Mouse (Mus musculus) forebrain, postnatal 0 days (tissue): ENCODE results near the gene Rapgef3. TPM values are rescaled to one million over a fixed set of nuclear protein-coding genes. Genes with fewer than 3 reads are reported as not detected.

ENCODE experiments used
- ATAC-seq: fragments of 200-750 bp; cut with Nextera tagmentation; 2 replicates; pipeline ENCODE4 v1.8.0; 2017; ENCODE audit warnings: mild to moderate bottlenecking, moderate library complexity
- DNase-seq: peaks from one replicate; pipeline ENCODE4 v3.0.0-alpha.2; 2015
- H3K27ac ChIP-seq: fragments of 300-500 bp; sonication (generic); 2 replicates; pipeline ENCODE4 v1.5.1; 2014; ENCODE audit warnings: low read depth, mild to moderate bottlenecking, antibody characterized with exemption, low read length, moderate library complexity, mixed read lengths
- H3K27me3 ChIP-seq: fragments of 300-500 bp; sonication (generic); 2 replicates; pipeline ENCODE4 v1.6.1; 2014; ENCODE audit warnings: mild to moderate bottlenecking, low read length, mixed read lengths; ENCODE audit not compliant: insufficient read depth
- H3K36me3 ChIP-seq: fragments of 300-500 bp; sonication (generic); 2 replicates; pipeline ENCODE4 v1.6.1; 2014; ENCODE audit warnings: mild to moderate bottlenecking, moderate library complexity; ENCODE audit not compliant: insufficient read depth
- H3K4me1 ChIP-seq: fragments of 300-500 bp; sonication (generic); 2 replicates; pipeline ENCODE4 v1.6.1; 2014; ENCODE audit warnings: antibody characterized with exemption; ENCODE audit not compliant: insufficient read depth
- H3K4me2 ChIP-seq: fragments of 300-500 bp; sonication (generic); 2 replicates; pipeline ENCODE4 v1.6.1; 2014; ENCODE audit warnings: low read depth, mild to moderate bottlenecking, moderate library complexity
- H3K4me3 ChIP-seq: fragments of 300-500 bp; sonication (generic); 2 replicates; pipeline ENCODE4 v1.5.1; 2014; ENCODE audit warnings: low read depth, low read length, mixed read lengths
- H3K9ac ChIP-seq: fragments of 300-500 bp; sonication (generic); 2 replicates; pipeline ENCODE4 v1.6.1; 2014; ENCODE audit warnings: mild to moderate bottlenecking
- H3K9me3 ChIP-seq: fragments of 300-500 bp; sonication (generic); 2 replicates; pipeline ENCODE4 v1.6.1; 2016; ENCODE audit warnings: low read length
- CTCF ChIP-seq: sonication (generic); IDR thresholded peaks from 2 replicates; pipeline ENCODE4 v1.5.1; 2016; ENCODE audit warnings: antibody characterized with exemption, control low read depth, low read depth
- WGBS: fragments of 180-500 bp; shearing (Covaris S2); extraction: QIAGEN DNeasy Blood & Tissue Kit; methylation state at CpG from one replicate; pipeline ENCODE4 v1.1.7; 2014; 5-methylcytosine and 5-hydroxymethylcytosine counted together
- polyA plus RNA-seq: library from polyadenylated mRNA; unstranded; fragments of >200 nt; fragmentation: Nextera tagmentation; extraction: Ambion mirVana; gene quantifications from 2 replicates; pipeline ENCODE4 v1.2.1, GENCODE M21; 2015
- total RNA-seq: library from RNA; depleted of rRNA; stranded (reverse); fragments of >200 nt; gene quantifications from 2 replicates; pipeline ENCODE4 v1.2.3, GENCODE M21; 2014

The Rapgef3 gene
- total and polyA plus RNA-seq, 2 experiments from 2014 or later, result 8.7 to 16.6 TPM

DNA sequence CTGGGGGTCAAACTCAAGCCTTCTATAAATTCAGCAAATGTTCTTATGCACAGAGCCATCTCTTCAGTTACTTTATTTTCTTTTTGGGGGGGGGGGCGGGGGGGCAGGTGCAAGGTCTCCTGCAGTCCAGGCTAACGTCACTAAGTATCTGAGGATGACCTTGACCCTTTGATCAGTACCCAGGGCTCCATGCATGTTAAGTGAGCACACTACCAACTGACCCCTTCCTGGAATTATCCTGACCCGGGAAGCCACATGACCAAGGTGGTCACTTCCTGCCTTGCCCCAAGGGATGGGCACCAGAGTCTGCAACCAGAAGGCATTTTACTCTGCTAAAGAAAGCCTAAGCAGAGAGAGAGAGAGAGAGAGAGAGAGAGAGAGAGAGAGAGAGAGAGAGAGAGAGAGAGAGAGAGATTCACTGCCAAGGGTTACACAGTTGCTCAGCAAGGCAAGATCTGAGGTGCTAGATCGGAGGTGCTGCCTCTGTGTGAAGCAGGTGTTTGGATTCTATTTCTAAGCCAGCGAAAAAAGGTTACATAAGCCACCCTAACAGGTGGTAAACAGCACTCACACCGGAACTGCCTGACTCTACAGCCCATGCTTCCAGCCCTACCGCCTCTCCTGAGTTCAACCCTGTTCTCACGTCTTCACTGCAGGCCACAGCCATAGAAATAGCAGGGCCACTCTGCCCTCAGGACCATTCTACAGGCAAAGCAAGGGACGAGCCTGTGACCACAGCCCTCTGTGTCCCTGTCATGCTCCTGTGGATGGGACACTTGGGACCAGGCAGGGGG, 4.3 kb downstream of the Rapgef3 start:
- H3K4me1 ChIP-seq, result peaks cover 13% of the 10 kb centered on the region; the same call in 1 of the 2 replicates
- H3K4me2 ChIP-seq, result no peak overlapping the region
- 66% methylated on average over 9 of the region's 9 CpGs for WGBS
- no peaks in the 10 kb centered on the region for H3K9me3 ChIP-seq
- no peaks in the 10 kb centered on the region for H3K27me3 ChIP-seq
- no peak overlapping the region for H3K27ac ChIP-seq
- DNase-seq (no peak), ATAC-seq (no peak)
- no peak overlapping the region for H3K4me3 ChIP-seq
- peaks cover 8% of the 10 kb centered on the region for H3K36me3 ChIP-seq
- TF ChIP-seq CTCF, result no peak
- H3K9ac ChIP-seq, result no peak overlapping the region

DNA sequence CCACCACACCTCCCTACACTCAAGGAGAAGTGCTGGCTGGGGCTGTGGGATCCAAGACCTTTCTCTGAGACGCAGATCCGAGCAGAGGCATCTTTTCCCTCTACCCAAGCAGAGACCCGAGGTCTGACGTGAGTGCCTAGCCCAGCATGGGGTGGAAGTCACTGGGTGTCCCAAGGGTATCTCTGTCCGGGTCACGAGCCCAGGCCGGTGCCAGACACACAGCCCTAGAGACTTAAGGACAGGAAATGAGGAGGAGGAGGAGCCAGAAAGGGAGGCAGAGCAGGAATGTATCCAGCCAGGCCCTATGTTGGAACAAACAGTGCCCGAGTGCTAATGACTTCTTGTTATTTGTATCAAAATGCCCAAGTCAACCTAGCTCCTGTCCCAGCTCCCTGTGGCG, 5.0 kb downstream of the Rapgef3 start:
- H3K27ac ChIP-seq, result no peak overlapping the region
- no peak overlapping the region for H3K4me2 ChIP-seq
- H3K9me3 ChIP-seq, result no peaks in the 10 kb centered on the region
- ATAC-seq, result no peak
- H3K9ac ChIP-seq, result no peak overlapping the region
- TF ChIP-seq CTCF, result no peak
- DNase-seq, result no peak
- peaks cover 8% of the 10 kb centered on the region for H3K36me3 ChIP-seq
- no peak overlapping the region for H3K4me3 ChIP-seq
- 73% methylated on average over 9 of the region's 9 CpGs for WGBS
- no peaks in the 10 kb centered on the region for H3K27me3 ChIP-seq
- H3K4me1 ChIP-seq, result peaks cover 7% of the 10 kb centered on the region; the same call in 1 of the 2 replicates

DNA sequence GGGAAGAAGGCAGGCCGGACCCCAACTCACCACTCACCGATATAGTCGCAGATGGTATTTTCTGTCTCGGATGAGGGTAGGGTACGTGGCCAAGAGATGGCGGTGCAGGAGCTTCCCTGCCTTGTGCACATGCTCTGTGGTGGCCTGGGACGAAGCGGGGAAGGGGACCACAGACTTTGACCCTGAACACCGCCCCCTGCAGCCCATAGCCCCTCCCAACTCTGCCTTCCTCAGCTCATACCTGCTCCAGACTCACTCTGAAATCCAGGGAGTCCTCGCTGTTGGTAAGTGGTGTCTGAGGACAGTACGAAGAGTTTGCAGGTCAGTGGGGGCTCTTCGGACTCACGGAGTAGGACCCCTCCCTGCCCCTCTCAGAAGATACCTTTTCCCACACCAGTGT, 6.3 kb downstream of the Rapgef3 start:
- WGBS, result 41% methylated on average over 13 of the region's 13 CpGs
- ATAC-seq (no peak), DNase-seq (no peak)
- Histone ChIP-seq H3K27me3 (no peaks in the 10 kb centered on the region), H3K4me1 (0 out of 2 replicates have a peak, but pooled peaks cover 3% of the 10 kb centered on the region), H3K9me3 (no peaks in the 10 kb centered on the region), H3K9ac (no peak overlapping the region), H3K4me3 (no peak overlapping the region), H3K27ac (no peak overlapping the region), H3K4me2 (no peak overlapping the region), H3K36me3 (peaks cover 8% of the 10 kb centered on the region)
- no peak for TF ChIP-seq CTCF

DNA sequence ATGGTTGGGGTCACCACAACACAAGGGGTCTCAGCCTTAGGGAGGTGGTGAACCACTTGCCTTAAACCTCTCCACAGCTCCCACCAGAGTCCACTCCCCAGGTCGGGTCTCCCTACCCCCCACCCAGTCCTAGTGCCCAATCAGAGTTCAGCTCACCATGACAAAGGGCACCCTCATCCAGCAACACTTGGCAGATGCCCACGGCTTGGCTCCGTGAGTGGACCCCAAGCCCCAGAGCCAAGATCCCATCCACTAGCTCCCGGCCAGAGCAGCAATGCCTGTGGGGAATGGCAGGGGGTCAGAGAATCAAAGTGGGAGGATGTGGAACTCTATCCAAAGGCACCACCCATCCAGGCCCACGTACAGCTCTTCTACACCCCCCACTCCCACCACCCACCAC, 6.8 kb downstream of the Rapgef3 start:
- Histone ChIP-seq H3K27me3 (no peaks in the 10 kb centered on the region), H3K9ac (no peak overlapping the region), H3K9me3 (no peaks in the 10 kb centered on the region), H3K36me3 (peaks cover 8% of the 10 kb centered on the region), H3K4me3 (no peak overlapping the region), H3K4me1 (no peaks in the 10 kb centered on the region), H3K27ac (no peak overlapping the region), H3K4me2 (no peak overlapping the region)
- ATAC-seq (no peak), DNase-seq (no peak)
- TF ChIP-seq CTCF, result no peak
- WGBS, result 47% methylated on average over 5 of the region's 5 CpGs

DNA sequence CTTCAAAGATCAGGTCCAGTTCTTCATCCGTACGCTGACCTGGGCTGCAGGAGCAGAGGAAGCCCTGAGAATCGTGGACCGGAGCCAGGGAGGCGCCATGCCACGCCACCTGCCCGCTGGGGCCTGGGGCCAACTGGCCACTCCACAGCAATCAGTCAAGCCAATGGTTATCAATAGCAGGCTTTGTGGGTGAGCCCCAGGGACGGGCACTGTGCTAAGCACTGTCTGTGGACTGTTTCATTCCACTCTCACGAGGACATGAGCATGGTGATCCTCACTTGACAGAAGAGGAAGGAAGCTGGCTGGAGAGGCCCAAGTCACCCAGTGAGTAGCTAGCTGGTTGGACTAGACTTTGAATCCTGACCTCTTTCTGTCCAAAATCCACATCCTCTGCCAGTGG, 7.8 kb downstream of the Rapgef3 start:
- Histone ChIP-seq H3K4me3 (no peak overlapping the region), H3K9ac (no peak overlapping the region), H3K27me3 (no peaks in the 10 kb centered on the region), H3K9me3 (no peaks in the 10 kb centered on the region), H3K4me1 (no peaks in the 10 kb centered on the region), H3K36me3 (peaks cover 8% of the 10 kb centered on the region), H3K27ac (no peak overlapping the region), H3K4me2 (no peak overlapping the region)
- no peak for TF ChIP-seq CTCF
- 83% methylated on average over 9 of the region's 9 CpGs for WGBS
- DNase-seq (no peak), ATAC-seq (no peak)

DNA sequence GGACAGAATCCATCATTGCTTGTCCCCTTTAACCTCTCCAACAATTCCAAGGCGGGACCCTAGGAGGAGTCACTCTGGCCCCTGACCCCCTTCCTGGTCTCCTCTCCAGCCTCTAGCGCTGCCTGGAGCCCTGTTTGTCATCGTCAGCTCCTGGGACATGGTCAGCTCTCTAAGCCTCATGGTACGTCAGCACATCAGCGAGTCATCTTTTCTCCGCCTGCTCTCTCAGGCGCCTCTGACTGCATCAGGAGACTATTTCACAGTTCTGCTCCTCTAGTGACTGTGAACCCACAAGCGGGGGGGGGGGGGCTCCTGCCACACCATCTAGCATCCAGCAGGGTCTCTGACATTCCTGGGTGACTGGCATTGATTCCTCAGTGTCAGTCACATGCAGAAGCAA, 12.4 kb downstream of the Rapgef3 start:
- Histone ChIP-seq H3K4me2 (no peak overlapping the region), H3K36me3 (peaks cover 13% of the 10 kb centered on the region), H3K27ac (no peak overlapping the region), H3K4me1 (no peaks in the 10 kb centered on the region), H3K27me3 (no peaks in the 10 kb centered on the region), H3K9me3 (no peaks in the 10 kb centered on the region), H3K4me3 (no peak overlapping the region), H3K9ac (no peak overlapping the region)
- no peak for ATAC-seq
- DNase-seq, result no peak
- TF ChIP-seq CTCF, result no peak
- WGBS, result 61% methylated on average over 8 of the region's 8 CpGs

DNA sequence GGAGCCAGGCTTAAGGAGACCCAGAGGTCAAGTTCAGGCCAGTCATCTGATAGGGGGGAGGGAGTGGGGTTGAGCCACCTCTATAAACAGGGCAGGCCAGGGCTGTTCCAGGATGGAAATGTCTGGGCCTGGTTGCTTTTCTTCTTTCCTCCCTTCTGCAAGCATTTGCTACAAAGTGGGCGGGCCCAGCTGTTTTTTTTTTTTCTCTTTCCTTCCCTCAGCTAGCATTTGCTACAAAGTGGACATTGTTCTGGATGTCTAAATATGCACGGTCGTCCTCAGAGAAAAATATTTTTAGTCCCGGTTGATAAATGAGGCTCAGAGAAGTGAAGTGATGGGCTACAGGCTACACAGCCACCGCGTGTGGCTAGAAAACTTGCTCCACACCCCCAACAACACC, 13.3 kb downstream of the Rapgef3 start:
- Histone ChIP-seq H3K4me2 (no peak overlapping the region), H3K27ac (no peak overlapping the region), H3K9ac (no peak overlapping the region), H3K4me1 (no peaks in the 10 kb centered on the region), H3K4me3 (no peak overlapping the region), H3K9me3 (no peaks in the 10 kb centered on the region), H3K27me3 (no peaks in the 10 kb centered on the region), H3K36me3 (peaks cover 9% of the 10 kb centered on the region)
- TF ChIP-seq CTCF, result no peak
- DNase-seq, result no peak
- no peak for ATAC-seq
- WGBS, result 44% methylated on average over 6 of the region's 6 CpGs
